Mouse (Mus musculus) naive thymus-derived CD4-positive, alpha-beta T cell, adult 5 months (primary cell): ENCODE results near the gene Tlr12. TPM values are rescaled to one million over a fixed set of nuclear protein-coding genes. Genes with fewer than 3 reads are reported as not detected.

Experiments
- polyA plus RNA-seq: library from polyadenylated mRNA; unstranded; fragments of 100-300 nt; shearing (Covaris generic); gene quantifications from one replicate; pipeline ENCODE4 v1.2.1, GENCODE M21; 2017

Gene Tlr12
- 2.0 TPM for polyA plus RNA-seq

GRCm38 (mm10) chr4:128618246-128618911 lies at the start of gene Tlr12:
TSS of gene Tlr12 (minus strand) at chr4:128618619.

GRCm38 (mm10) chr4:128654505-128655381 lies 36.3 kb upstream of the Tlr12 start, which contains the start of gene Phc2:
TSS of gene Phc2 (plus strand) at chr4:128654702.

GRCm38 (mm10) chr4:128609925-128610402 lies 8.5 kb downstream of the Tlr12 start, which contains the start of gene Zscan20:
TSS of gene Zscan20 (minus strand) at chr4:128610098.

Other genes with a start within 250 kb of the Tlr12 start
- 4.9 TPM for gene Zscan20, start 8.5 kb downstream of the Tlr12 start, polyA plus RNA-seq
- 140 TPM for gene Phc2, start 36.1 kb upstream of the Tlr12 start, polyA plus RNA-seq
- not detected for gene A3galt2, start 136.7 kb upstream of the Tlr12 start, polyA plus RNA-seq
- 19.3 TPM for gene Zfp362, start 187.4 kb upstream of the Tlr12 start, polyA plus RNA-seq